Mouse (Mus musculus): ENCODE measurements at regions not wholly inside any gene's neighbourhood (a gene's known extent, or its start where the extent isn't known, plus 50 kb on each side); places are given as distances from the start of the nearest gene placed in this dataset.

DNA sequence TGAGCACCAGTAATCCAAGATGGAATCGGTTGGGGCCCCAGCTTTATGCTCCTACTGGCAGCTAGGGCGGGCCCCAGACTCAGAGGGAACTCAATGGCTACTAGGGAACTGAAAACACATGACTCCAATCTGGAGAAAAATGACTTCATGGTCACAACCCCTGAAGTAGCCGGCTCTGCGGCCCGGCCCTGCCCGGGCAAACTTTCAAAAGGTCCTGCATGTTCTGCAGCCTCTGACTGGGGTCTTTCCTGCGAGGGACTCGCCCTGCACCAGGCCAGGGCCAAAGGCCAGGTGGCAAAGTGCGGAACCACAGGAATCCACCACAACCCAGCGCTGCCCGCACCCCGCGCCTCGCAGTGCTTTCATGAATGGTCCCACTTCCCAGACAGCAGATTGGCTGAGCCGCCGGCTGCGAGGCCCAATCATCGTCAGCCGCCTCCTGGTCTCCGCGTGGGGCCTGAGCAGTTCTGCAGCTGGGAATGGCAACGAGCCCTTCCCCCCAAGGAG is 91.0 kb upstream of the Ccnd1 start:
- TF ChIP-seq POLR2A (IDR thresholded peaks at IDR 0.05; ENCODE audit: borderline replicate concordance, extremely low read depth, insufficient read depth, insufficient read length, poor library complexity, severe bottlenecking) = no peak
- TF ChIP-seq CTCF (IDR thresholded peaks at IDR 0.05; ENCODE audit: borderline replicate concordance, extremely low read depth, insufficient read depth, insufficient read length) = no peak
